Mouse (Mus musculus) embryonic fibroblast, embryonic 13.5 days (primary cell): ENCODE results near the gene Klf13.

Experiments
- CTCF ChIP-seq: IDR thresholded peaks from 2 replicates; pipeline ENCODE4 v1.5.1; 2011; ENCODE audit warnings: mild to moderate bottlenecking, control low read depth, low read length, moderate library complexity, borderline replicate concordance; ENCODE audit not compliant: insufficient read depth
- POLR2A ChIP-seq: IDR thresholded peaks from 2 replicates; pipeline ENCODE4 v1.6.1; 2011; ENCODE audit warnings: low read depth, mild to moderate bottlenecking, control low read depth, low read length, moderate library complexity

DNA sequence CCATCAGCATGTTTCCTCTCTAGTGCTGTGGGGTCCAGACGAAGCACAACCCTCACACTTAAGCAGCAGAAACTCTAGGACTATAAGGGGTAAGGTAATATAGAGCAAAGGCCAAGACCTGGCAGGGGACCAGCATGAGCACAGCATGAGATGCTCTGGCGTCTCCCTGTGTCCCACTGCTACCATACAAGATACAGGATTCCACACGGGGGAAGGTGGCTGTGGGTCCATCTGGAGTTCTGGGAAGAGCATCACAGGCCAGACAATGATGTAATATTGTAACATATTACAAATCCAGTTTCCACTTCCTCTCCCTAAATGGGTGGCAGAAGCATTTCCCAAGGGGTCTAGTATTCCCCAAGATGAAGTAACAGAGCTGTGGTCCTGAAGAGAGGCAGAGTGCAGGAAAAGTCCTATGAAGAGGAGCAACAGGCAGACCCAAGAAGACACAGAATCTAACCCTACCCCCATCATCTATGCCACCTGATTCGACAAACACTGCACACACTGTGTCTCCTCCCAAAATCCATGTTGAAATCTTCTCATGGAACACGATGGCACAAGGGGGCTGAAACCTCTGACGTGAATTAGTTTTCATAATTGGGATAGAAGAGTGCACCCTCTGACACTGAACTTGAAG is 22.3 kb downstream of the Klf13 start, which contains the start of gene E030018B13Rik:
- TF ChIP-seq CTCF (no peak), POLR2A (no peak)
